Mouse (Mus musculus): ENCODE measurements around the gene Zfp385b.

Zfp385b gene

GRCm38 (mm10) chr2:77586581-77587360 is 232.7 kb downstream of the Zfp385b start:
- no peak for DNase-seq

DNA sequence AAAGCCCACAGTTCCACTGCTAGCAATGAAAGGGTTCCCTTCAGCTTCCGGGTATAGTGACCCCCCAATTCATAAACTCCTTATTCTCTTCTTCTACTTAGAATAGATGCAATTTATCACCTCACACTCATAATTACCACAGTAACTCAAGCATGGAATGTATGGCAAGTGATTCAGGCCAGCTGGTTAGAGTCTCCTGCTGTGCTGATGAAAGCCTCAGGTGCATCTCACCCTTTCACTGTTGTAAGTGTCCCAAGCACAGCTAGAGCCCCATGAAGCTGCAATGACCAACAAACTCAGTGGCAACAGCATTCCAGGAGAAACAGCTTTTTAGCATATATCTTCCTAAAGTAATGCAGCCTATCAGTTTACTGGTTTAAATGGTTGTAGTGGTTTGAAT is 235.9 kb downstream of the Zfp385b start:
- no peak for DNase-seq

- no peak for DNase-seq
These were observed 242.9 kb downstream of the Zfp385b start for GRCm38 (mm10) chr2:77576571-77576970.

DNA sequence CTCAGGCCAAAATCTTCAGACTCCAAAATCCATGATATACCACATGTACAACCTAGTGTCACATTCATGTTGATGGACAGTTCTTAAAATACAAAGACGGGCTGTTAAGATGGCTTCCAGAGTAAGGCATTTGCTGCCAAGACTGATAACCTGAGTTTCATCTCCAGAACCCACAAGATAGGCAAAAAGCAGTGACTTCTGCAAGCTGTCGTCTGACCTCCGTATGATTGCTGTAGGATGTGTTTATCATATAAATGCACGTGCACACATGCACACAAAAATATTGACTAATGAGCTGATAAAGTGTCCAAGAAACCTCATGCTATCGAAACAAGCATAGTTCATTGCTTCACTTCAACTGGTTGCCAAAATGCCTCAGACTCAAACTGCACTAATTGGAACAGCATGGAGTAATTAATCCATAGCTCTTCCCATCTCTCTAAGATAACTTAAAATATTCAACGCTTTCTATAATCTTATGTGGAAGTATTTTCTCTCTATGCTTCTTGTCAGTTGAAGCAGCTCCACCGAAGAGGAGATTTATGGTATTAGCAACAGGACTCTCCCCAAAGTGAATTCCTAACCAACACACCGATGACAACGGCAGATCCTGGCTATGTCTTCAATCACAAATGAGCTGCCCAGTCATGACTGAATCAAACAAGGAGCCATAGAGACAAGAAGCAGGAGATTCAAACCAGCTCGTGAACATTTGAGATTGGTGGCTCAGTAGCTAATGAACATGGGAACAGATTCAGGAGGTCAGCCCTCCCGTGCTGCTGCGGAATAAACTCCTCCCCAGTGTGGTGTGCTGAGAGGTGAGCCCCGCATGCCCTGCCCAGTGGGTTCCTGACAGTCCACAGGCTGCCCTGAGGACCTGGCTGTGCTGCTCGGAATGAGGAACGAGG is 251.7 kb downstream of the Zfp385b start:
- DNase-seq, result no peak

GRCm38 (mm10) chr2:77563706-77564105 is 255.7 kb downstream of the Zfp385b start:
- DNase-seq, result no peak

GRCm38 (mm10) chr2:77561941-77562340 is 257.5 kb downstream of the Zfp385b start:
- DNase-seq, result no peak

DNA sequence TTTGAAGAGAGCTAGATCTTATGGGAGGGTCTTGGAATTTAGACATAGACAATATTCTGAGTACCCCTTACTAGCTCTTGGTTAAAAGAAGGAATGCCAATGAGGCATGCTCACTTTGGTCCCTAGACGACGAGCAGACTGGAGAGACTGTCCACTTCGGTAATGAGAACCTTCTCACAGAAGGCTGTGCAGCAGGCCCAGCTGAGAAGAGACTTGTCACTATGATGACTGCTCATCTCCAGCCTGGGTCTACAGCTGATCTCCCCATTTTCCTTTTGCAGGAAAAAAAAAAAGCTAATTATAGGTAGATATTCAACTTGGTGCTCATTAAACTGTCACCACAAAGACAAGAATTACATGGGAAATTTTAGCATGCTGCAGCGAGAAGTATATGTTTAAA is 262.5 kb downstream of the Zfp385b start:
- DNase-seq, result no peak

DNA sequence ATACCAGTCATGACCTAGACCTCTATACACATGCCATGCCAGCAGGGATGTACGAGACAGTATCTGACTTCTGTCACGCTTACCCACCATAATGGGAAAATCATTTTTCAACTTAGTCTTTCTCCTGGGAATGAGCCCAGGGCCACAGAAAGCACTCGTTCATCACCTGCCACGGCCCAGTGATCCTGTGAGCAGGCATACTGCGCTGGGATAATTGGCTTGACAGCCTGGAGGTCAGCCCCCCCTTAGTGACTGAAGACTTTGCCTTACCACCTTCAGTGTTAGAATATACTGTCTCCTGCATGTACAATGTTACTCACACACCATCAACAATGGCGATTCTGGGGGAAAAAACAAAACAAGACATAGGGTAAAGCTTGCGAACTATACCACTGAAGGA is 263.5 kb downstream of the Zfp385b start:
- DNase-seq, result no peak

GRCm38 (mm10) chr2:77552675-77553074 is 266.8 kb downstream of the Zfp385b start:
- no peak for DNase-seq

DNA sequence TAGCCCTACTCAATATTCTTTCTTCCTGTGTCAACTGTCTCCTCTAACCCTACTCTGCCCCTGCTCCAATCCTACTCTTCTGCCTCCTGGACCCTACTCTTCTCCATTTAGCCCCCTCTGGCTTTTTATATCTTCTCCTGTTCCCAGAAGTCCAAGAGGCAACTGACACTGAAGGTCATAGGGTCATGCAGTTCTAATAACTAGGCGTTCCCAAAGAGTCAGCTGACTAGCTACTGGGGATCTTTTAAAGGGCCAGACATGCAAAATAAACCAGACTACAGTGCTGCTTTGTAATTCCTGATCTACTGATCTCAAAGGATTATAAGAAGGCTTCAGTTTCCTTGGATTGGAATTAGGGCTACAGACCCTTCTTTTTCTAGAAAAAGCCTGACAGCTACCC is 276.1 kb downstream of the Zfp385b start:
- no peak for DNase-seq

DNA sequence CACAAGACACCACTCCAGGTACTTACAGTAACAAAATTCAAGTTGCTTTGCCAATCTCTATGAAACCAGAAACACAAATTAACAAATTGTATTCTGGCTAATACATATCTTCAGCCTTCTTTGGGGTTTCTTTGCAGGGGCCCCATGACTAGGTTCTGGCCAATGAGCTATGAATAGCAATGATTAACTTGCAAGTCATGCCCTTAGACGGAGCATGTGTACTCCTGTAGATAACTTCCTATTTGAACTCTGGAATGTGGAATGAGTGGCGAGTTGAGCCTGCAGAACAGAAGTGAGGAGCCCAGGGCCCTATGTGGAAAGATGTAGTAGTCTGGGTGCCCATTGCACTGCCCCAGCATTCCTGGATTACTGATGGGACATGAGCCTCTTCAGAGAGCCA is 276.8 kb downstream of the Zfp385b start:
- DNase-seq, result no peak

- DNase-seq, result no peak
These were observed 277.8 kb downstream of the Zfp385b start for GRCm38 (mm10) chr2:77541681-77542080.

- peak; percentile 18 for DNase-seq
These were observed 278.6 kb downstream of the Zfp385b start for GRCm38 (mm10) chr2:77540860-77541259.

DNA sequence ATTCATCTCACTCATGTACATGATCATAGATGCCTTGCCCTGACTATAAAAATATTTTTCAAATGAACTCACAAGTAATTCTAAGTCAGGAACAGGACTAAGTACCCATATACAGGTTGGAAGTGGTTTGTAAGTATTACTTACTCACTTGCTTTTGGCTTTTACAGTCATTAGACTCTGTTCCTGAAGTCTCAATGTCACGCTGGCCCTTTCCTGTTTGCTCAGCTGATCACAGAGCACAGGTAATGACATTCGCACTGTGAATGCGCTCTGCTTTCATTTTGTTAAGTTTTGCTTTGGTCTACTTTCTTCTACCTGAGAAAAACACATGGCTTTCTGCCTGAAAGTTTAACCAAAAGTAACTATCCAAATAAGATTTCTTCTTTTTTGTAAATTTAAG is 282.9 kb downstream of the Zfp385b start:
- DNase-seq, result no peak

- no peak for DNase-seq
These were observed 291.2 kb downstream of the Zfp385b start for GRCm38 (mm10) chr2:77528079-77528752.

GRCm38 (mm10) chr2:77527616-77528015 is 291.8 kb downstream of the Zfp385b start:
- DNase-seq, result no peak

GRCm38 (mm10) chr2:77526803-77527202 is 292.6 kb downstream of the Zfp385b start:
- no peak for DNase-seq

DNA sequence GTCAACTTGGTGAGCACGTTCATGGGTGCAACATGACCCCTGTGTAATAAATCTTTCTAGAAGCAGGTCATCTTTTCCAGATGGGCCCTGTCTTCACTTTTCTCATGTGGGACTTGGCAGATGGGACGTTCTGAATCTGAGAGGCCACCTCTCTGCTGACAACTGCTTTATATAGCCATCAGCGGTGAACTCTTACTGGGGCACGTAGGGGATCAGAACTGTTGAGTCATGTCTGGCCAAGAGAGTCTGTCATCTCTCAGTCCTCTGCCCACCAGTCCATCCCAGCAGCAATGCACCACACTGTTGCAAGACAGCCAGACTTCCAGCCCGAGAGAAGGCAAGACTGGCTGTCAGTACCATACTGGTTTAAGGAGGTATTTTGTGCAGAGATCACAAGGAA is 293.1 kb downstream of the Zfp385b start:
- DNase-seq, result no peak

GRCm38 (mm10) chr2:77522223-77522622 is 297.2 kb downstream of the Zfp385b start:
- no peak for DNase-seq

DNA sequence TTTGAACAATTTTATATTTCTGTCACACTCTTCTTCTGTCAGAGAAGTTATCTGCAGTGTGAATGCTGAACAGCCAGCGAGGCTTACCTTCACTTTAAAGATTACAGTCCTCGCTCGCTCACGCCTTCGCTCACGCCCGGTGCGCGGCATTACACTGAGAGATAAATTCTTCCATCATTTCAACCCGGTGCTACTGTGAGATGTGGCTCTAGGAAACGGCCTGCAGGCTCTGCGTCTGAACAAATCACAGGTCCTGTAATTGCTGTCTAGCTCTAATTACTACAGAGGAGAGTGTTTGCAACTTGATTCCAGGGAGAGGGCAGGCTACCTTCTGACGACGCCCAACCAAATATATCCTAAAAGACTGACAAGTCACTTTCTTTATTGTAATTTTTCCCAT is 300.1 kb downstream of the Zfp385b start:
- DNase-seq, result no peak

GRCm38 (mm10) chr2:77518693-77519092 is 300.7 kb downstream of the Zfp385b start:
- no peak for DNase-seq

GRCm38 (mm10) chr2:77516606-77517005 is 302.8 kb downstream of the Zfp385b start:
- no peak for DNase-seq

GRCm38 (mm10) chr2:77515654-77516053 is 303.8 kb downstream of the Zfp385b start:
- DNase-seq, result no peak

DNA sequence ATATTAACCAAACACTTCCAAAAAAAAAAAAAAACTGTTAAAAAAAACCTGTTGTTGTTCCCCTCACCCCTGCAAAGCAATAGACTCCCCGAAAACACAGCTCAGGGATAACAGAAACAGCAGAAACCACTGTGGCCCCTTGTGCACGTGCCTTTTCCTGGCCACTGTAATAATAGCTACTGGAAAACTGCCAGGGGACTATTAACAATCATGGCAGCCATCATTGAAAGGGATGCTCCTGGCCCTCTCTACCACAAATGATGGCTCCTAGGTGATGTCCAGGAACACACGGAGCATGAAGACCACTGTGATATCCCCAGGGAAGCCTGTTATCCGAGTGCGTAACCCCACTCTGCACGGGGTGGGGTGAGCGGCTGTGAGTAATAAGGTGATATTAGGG is 304.4 kb downstream of the Zfp385b start:
- DNase-seq, result no peak
